In the genomic region with DNA sequence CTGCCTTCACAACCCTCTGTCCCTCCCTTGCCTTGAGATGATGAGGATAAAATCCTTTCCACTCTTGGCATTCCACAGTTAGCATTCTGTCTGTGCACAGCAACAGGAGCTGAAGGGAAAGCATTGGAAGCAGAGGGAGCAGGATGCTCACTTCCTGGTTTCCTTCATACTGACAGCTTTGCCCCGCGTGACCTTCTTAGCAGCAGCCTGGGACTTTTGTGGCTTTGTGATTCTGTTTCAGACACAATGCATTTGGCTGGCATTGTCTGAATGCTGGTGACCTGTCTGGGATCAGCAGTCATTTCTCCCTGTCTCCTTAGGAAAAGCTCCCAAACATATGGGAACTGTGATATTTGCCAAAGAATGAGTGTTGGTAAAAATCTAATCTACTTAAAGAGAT, we compare ENCODE assay signal across 20 mouse cellular contexts. TPM values are rescaled to one million over a fixed set of nuclear protein-coding genes. Genes with fewer than 3 reads are reported as not detected.
DNase-seq lines count a peak whose midpoint lies in the region; ATAC-seq and TF ChIP-seq lines count a peak whose summit lies in the region.
"Had no signal": no experiment of that assay in that cellular context is flagged by ENCODE, and none has a peak within 500 bp of the region (broad histone marks: within the 10 kb centered on the region; RNA-seq: fewer than 3 reads in every experiment).

No protein-coding gene starts in this region.

- 22% methylated on average over 2 of the region's 2 CpGs for WGBS in hindbrain, embryonic 11.5 days
- 19% methylated on average over 2 of the region's 2 CpGs for WGBS in hindbrain, embryonic 12.5 days

- H3K27ac ChIP-seq in hindbrain, embryonic 11.5 days (ENCODE audit: low read depth, low read length), result no peak overlapping the region
- H3K27ac ChIP-seq in hindbrain, embryonic 12.5 days, result no peak overlapping the region
- no peak overlapping the region for H3K27ac ChIP-seq in gastrocnemius, adult 2 months
- H3K27ac ChIP-seq: intestine, embryonic 15.5 days; liver, embryonic 12.5 days had no signal

- intact Hi-C loops in gastrocnemius, adult 2 months (cut with DNase I), result no loop called here
- intact Hi-C loops in gastrocnemius, postnatal 36 days (cut with DNase I), result no loop called here

- H3K4me2 ChIP-seq in hindbrain, embryonic 11.5 days (replicated peaks; ENCODE audit: low read depth, low read length), result no peak overlapping the region
- H3K4me2 ChIP-seq in hindbrain, embryonic 12.5 days (replicated peaks), result no peak overlapping the region
- H3K4me2 ChIP-seq: heart, embryonic 11.5 days; intestine, embryonic 15.5 days; liver, embryonic 12.5 days had no signal

- H3K4me3 ChIP-seq in hindbrain, embryonic 11.5 days (ENCODE audit: low read depth, low read length), result no peak overlapping the region
- H3K4me3 ChIP-seq in hindbrain, embryonic 12.5 days, result no peak overlapping the region
- H3K4me3 ChIP-seq in gastrocnemius, adult 2 months, result no peak overlapping the region
- H3K4me3 ChIP-seq: intestine, embryonic 15.5 days; liver, embryonic 12.5 days had no signal

- TF ChIP-seq CTCF in gastrocnemius, adult 2 months (IDR thresholded peaks at IDR 0.05), result no peak

- 0 out of 2 replicates have a peak, but pooled peaks cover 2% of the 10 kb centered on the region for H3K4me1 ChIP-seq in hindbrain, embryonic 11.5 days (replicated peaks; ENCODE audit: control insufficient read depth, insufficient read depth, low read length)
- H3K4me1 ChIP-seq in hindbrain, embryonic 12.5 days, result no peaks in the 10 kb centered on the region
- H3K4me1 ChIP-seq: liver, embryonic 12.5 days had no signal

- H3K9me3 ChIP-seq in hindbrain, embryonic 11.5 days (ENCODE audit: control insufficient read depth, low read length), result no peaks in the 10 kb centered on the region
- no peaks in the 10 kb centered on the region for H3K9me3 ChIP-seq in hindbrain, embryonic 12.5 days (replicated peaks)
- H3K9me3 ChIP-seq: intestine, embryonic 15.5 days; liver, embryonic 12.5 days had no signal

- H3K36me3 ChIP-seq in hindbrain, embryonic 11.5 days (ENCODE audit: control insufficient read depth, insufficient read depth, low read length), result no peaks in the 10 kb centered on the region
- H3K36me3 ChIP-seq in hindbrain, embryonic 12.5 days, result no peaks in the 10 kb centered on the region
- H3K36me3 ChIP-seq: intestine, embryonic 15.5 days; liver, embryonic 12.5 days had no signal

- peak; percentile 37 for DNase-seq in hindbrain, embryonic 11.5 days (ENCODE audit: low spot score)
- DNase-seq in ES-CJ7 (ENCODE audit: low read depth, low spot score), result peak; percentile 8
- peak; percentile 72 for DNase-seq in embryo, embryonic 10 days (ENCODE audit: low spot score)
- DNase-seq in kidney, postnatal 4 days, result peak; percentile 9 to 26
- DNase-seq in gastrocnemius, adult 2 months, result no peak
- DNase-seq in gastrocnemius, postnatal 36 days, result no peak
- DNase-seq: cerebellum, adult 18-20 months; heart, postnatal 4 days; lung, postnatal 10 days; thymus, postnatal 4 days had no signal

- H3K27me3 ChIP-seq in hindbrain, embryonic 11.5 days (ENCODE audit: control insufficient read depth, insufficient read depth, low read length), result no peaks in the 10 kb centered on the region
- H3K27me3 ChIP-seq in hindbrain, embryonic 12.5 days, result no peaks in the 10 kb centered on the region
- H3K27me3 ChIP-seq: intestine, embryonic 15.5 days; liver, embryonic 12.5 days had no signal

- ATAC-seq in hindbrain, embryonic 11.5 days (ENCODE audit: low FRiP score), result peak; percentile 47; the same call in 1 of the 2 replicates
- ATAC-seq in hindbrain, embryonic 12.5 days (ENCODE audit: low FRiP score), result no peak
- ATAC-seq: liver, embryonic 12.5 days had no signal

- no peak overlapping the region for H3K9ac ChIP-seq in hindbrain, embryonic 11.5 days (ENCODE audit: low read depth, low read length)
- no peak overlapping the region for H3K9ac ChIP-seq in hindbrain, embryonic 12.5 days
- H3K9ac ChIP-seq: intestine, embryonic 15.5 days; liver, embryonic 12.5 days had no signal

RNA-seq across cellular contexts. Expression of a gene that starts 4.8 kb away (rescaled TPM):
- not detected in 2 replicates for polyA plus RNA-seq in hindbrain, embryonic 11.5 days (2014; fragmentation: Nextera tagmentation; extraction: Ambion mirVana)
- polyA plus RNA-seq in hindbrain, embryonic 12.5 days (2016; fragmentation: Nextera tagmentation; extraction: Ambion mirVana), result not detected in 2 replicates
- not detected for total RNA-seq in gastrocnemius, adult 2 months (2021)
- total RNA-seq in gastrocnemius, postnatal 36 days (2021), result not detected
- total RNA-seq: heart, postnatal 4 days; layer of hippocampus, postnatal 10 days; left cerebral cortex, postnatal 36 days; MEL; neutrophil, adult 5-6 weeks had no signal
- polyA plus RNA-seq: cortical plate, adult 2 months; heart, embryonic 11.5 days; intestine, embryonic 15.5 days; liver, embryonic 12.5 days; testis, adult 2 months had no signal

Comparison
In these comparisons a context has a peak if more than half of its experiments do, and no peak if none do; other contexts are left out.
1. DNase-seq: peak in hindbrain, embryonic 11.5 days (single experiment), ES-CJ7 (single experiment), embryo, embryonic 10 days (single experiment) and kidney, postnatal 4 days (2 of 2); none in gastrocnemius, adult 2 months (single experiment) and gastrocnemius, postnatal 36 days (0 of 2).